Mouse (Mus musculus) kidney, embryonic 15.5 days (tissue): ENCODE results near the gene Phf20. TPM values are rescaled to one million over a fixed set of nuclear protein-coding genes. Genes with fewer than 3 reads are reported as not detected.

Experiments used
- microRNA-seq: library from miRNA; unstranded; fragments of <30 nt; microRNA quantifications from one replicate; pipeline ENCODE4, GENCODE M21; 2016
- polyA plus RNA-seq: library from polyadenylated mRNA; unstranded; fragments of >200 nt; fragmentation: Nextera tagmentation; extraction: Ambion mirVana; gene quantifications from 2 replicates; pipeline ENCODE4 v1.2.1, GENCODE M21; 2015

Gene Phf20
- polyA plus RNA-seq, 1 experiment from 2014 or later, result 78.4 TPM

Small RNA genes lying within 50 kb of the gene (microRNA-seq; reads per million reads assigned to microRNA genes)
- gene Gm22759, result not detected

Other genes starting within 250 kb of the Phf20 start
- gene Cep250, start 240.0 kb upstream of the Phf20 start, polyA plus RNA-seq, result 21.9 and 24.4 TPM in 2 replicates
- gene 6430550D23Rik, start 188.5 kb upstream of the Phf20 start, polyA plus RNA-seq, result 0.75 and 1.0 TPM in 2 replicates
- 212 and 240 TPM in 2 replicates for gene Ergic3, start 188.4 kb upstream of the Phf20 start, polyA plus RNA-seq
- gene Fer1l4, start 143.5 kb upstream of the Phf20 start, polyA plus RNA-seq, result 0.08 TPM in 1 of 2 replicates, not detected in the other
- gene Spag4, start 131.3 kb upstream of the Phf20 start, polyA plus RNA-seq, result 3.6 and 4.1 TPM in 2 replicates
- gene Cpne1, start 84.5 kb upstream of the Phf20 start, polyA plus RNA-seq, result 69.6 and 71.2 TPM in 2 replicates
- 30.5 and 32.8 TPM in 2 replicates for gene Rbm12, start 84.5 kb upstream of the Phf20 start, polyA plus RNA-seq
- gene Gm28036, start 69.4 kb upstream of the Phf20 start, polyA plus RNA-seq, result 18.1 and 19.4 TPM in 2 replicates
- 406 and 428 TPM in 2 replicates for gene Romo1, start 52.4 kb upstream of the Phf20 start, polyA plus RNA-seq
- 47.7 and 50.2 TPM in 2 replicates for gene Nfs1, start 52.3 kb upstream of the Phf20 start, polyA plus RNA-seq
- 653 and 664 TPM in 2 replicates for gene Rbm39, start 16.2 kb upstream of the Phf20 start, polyA plus RNA-seq
- 6.3 TPM in 2 replicates for gene Cnbd2, start 115.8 kb downstream of the Phf20 start, polyA plus RNA-seq
- gene Scand1, start 116.2 kb downstream of the Phf20 start, polyA plus RNA-seq, result 68.7 and 71.1 TPM in 2 replicates
- gene Epb41l1, start 224.4 kb downstream of the Phf20 start, polyA plus RNA-seq, result 2.3 and 2.8 TPM in 2 replicates